Mouse (Mus musculus) frontal cortex, postnatal 14 days (tissue): ENCODE data around the gene Bach2.

Source experiments
- DNase-seq, 2 experiments: peaks; one replicate each; pipeline ENCODE4 v3.0.0; 2022; ENCODE audit warnings: low spot score in 2 of 2

The Bach2 gene

GRCm38 (mm10) chr4:32482936-32483335 is 244.3 kb downstream of the Bach2 start:
- DNase-seq: no peak

DNA sequence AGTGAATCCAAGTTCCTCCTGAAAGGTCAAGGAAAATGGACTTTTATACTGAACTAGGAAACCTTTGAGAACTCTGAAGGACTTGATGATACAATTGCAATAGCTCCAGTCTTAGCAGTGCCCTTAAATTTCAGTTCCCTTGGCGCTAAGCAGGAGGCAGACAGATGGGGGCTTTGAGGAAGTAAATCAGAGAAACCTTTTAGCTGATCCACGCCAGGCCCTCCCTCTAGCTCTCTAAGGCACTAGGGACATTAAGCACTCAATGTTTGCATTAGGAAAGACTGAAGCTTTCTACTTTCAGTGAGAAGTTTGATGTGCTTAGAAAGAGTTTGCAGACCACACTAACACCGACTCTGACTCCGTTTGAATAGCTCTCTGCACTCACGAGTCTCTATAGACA is 247.2 kb downstream of the Bach2 start:
- no peak for DNase-seq

GRCm38 (mm10) chr4:32486654-32487398 is 248.2 kb downstream of the Bach2 start:
- DNase-seq: no peak

GRCm38 (mm10) chr4:32489186-32489585 is 250.6 kb downstream of the Bach2 start:
- no peak for DNase-seq

DNA sequence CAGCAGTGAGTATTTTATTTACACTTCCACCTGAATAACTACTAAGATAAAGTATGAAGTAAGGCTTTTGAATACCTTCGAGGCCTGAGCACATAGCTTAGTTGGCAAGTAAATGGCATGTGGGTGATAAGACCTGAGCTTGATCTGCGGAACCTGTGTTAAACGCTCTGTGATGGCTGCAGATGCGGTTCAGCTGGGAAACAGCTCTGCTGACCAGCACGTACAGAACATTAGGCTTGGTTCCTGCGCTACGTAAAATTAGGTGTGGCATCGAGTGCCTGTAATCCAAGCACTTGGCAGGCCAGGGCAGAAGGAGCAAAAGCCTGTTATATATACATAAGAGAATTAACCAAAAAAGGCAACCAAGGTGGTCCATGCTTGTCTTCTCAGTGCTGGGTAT is 252.6 kb downstream of the Bach2 start:
- DNase-seq: no peak

DNA sequence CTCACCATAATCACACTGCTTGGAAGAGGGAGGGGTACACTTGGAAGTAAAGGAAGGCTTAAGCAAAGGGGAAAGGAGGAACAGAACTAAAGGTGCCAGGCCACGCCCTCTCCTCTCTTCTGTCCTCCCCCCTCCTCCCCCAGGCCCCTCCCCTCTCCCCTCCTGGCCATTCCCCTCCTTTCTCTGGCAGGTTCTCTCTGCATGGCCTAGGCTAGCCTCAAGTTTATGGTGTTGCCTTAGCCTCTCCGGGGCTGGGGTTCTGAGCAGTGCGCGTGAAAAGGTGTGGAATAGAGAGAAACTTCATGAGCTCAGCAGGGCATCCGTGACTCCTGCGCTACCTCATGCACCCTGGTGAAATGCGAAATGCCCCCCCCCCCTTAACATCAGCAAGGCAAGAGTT is 254.2 kb downstream of the Bach2 start:
- no peak for DNase-seq

DNA sequence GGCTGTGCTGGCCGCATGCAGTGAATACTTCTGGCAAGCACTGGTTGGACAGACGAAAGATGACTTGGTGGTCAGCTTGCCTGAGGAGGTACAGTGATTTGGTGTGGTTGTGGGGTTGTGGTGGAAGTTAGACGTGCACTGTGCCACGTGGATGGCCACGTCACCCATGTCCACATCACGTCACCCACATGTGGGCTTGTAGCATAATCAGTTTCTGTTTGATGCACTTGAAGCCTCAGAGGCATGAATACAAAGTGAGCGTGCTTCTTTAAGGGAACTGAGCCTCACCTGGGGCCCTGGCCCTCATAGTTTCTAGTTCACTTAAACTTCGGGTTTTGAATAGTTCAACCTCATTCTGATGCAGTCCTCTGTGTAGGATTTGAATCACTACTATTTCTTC is 263.2 kb downstream of the Bach2 start:
- no peak for DNase-seq

GRCm38 (mm10) chr4:32502181-32502580 is 263.6 kb downstream of the Bach2 start:
- DNase-seq: no peak

DNA sequence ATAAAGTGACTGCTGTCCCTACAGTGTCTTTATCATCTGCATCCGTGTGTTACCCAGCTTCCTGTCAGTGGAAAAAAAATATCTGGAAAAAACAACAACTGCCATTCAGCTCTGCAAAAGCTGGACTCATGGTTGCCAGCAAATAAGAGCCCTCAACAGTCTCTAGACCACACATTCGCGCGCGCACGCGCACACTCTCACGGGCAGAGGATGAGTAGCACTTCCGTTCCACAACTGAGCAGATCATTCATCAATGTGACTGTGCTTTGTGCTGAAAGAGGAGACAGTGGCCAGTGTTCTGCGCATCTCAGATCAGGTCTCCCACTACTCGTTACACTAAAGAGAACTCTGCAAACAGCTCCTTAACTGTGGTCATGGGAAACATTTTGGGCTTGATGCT is 265.6 kb downstream of the Bach2 start:
- no peak for DNase-seq

- DNase-seq: no peak
Measured at GRCm38 (mm10) chr4:32506306-32506808, 267.8 kb downstream of the Bach2 start.

- no peak for DNase-seq
Measured at GRCm38 (mm10) chr4:32507041-32507440, 268.4 kb downstream of the Bach2 start.

DNA sequence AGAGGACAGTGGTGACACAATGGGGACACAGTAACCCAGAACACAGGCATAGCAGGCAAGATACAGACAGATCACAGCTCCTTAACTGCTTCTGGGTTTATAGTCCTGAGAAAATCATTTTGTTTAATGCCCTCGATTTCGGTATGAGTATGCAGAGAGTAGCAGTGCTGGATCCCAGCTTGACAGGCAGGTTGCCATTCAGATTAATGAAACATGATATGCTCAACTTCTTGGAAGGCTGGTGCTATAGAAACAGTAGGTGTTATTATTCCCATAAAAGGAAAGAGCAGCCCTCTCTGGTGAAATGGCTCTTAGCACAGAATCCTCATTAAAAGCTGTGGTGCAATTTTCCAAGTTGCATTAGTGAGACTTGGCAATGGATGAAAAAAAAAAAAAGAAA is 270.0 kb downstream of the Bach2 start:
- no peak for DNase-seq

GRCm38 (mm10) chr4:32508996-32509395 is 270.4 kb downstream of the Bach2 start:
- no peak for DNase-seq

DNA sequence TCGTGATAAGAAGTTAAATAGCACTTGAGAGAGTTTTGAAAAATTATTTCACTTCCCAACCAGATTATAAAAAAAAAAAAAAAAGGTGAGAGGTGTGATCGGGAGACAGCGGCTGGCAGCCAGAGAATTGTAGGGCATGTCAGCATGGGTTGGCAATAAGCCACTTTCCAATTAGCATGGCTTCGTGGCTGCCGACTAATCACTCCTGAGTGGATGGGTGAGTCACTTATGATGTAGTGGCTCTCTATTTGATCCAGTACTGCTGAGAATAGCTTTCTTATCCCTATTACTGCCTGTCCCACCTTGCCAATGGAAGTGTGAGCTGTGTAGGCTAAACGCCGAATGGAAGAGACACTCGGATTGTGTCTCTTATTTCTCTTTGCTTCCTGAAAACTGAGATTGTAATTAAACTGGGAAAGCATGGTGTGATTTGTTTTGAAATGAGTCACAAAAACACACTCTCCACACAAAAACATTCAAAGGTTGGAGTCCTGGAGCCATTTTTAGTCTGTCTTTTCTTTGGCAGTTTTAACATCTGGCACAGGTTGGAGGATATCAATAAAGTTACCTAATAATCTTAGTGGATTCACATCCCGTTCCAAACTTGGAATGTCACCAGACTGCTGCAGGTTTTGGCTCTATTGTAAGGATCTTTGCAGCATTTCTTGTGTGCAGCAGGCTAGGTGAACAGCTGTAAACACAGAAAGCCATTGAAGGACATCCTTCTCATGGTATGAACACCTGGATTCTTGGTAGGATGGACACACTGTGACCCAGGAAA is 271.4 kb downstream of the Bach2 start:
- no peak for DNase-seq

DNA sequence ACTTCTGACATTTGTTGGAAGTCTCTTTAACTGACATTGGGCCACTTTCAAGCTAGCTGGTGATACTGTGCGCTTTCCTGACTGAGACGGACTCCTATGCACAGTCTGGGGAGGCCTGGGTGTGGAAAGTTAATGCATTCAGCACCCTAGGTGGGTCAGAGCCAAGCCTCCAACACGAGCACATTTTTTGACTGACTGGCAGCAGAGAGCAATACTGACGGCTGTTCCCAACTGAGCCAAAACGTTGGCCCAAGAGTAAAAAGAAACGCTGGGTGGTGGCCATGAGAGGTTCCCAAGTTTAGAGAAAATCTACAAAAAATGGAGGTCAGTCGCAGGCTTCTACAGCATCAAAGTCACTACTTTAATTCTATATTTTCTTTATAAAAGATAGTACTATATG is 272.3 kb downstream of the Bach2 start:
- no peak for DNase-seq

DNA sequence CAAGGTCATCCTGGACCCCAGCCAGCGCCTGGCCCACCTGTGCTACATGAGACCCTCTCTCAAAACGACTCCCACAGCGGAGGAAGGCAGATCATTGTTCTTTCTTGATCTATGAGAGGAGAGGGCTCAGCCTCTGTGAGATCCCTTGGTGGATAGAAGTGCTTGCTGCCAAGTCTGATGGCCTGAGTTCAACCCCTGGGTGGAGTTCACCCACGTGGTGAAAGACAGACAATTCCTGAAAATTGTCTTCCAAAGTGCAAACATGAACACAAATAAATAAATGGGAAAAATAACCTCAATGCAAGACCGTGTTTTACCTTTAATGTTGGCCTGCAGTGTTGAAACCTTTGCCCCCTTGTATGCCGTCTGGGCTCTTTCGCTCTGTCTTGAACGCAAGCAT is 277.5 kb downstream of the Bach2 start:
- DNase-seq: no peak

DNA sequence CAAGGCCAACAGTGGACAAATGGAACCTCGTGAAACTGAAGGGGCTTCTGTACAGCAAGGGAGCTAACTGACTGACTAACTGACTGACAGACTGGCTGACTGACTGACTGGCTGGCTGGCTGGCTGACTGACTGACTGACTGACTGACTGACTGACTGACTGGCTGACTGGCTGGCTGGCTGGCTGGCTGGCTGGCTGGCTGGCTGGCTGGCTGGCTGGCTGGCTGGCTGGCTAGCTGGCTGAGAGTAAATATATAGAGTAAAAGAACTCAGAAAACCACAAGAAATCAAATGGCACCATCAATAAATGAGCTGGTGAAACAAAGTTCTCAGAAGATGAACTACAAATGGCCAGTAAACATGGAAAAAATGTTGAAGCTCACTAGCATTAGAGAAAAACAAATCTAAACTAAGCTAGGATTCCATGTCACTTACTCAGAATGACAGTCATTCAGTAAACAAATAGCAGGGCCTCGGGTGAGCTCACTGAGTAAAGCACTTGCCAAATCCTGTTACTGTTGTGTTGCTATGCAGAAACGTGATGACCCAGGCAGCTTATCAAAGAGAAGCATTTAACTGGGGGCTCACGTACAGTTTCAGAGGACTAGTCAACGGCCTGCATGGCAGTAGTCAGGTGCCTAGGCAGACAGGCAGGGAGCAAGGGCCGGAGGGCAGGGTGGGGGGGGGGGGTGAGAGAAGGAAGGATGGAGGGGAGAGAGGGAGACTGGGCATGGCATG is 280.4 kb downstream of the Bach2 start:
- no peak for DNase-seq

- no peak for DNase-seq
Measured at GRCm38 (mm10) chr4:32520628-32521360, 282.2 kb downstream of the Bach2 start.

DNA sequence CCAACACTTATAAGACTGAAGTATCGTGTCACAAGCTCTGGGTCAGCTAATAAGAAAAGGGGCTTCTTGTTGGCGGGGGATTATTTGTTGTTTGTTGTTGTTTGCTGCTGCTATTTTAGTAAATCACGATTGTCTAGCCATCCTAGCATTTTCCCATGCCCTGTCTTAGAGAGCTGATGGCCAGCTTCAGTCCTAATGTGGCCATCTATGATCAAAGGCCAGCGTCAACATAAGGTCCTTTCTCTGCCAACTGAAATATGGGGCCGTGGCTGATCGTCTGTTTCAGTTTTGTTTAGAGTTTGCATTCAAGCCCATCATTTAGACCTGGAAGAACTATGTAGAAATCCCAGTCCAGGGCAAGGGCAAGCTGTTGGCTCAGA is 282.7 kb downstream of the Bach2 start:
- DNase-seq: no peak

GRCm38 (mm10) chr4:32522013-32522412 is 283.4 kb downstream of the Bach2 start:
- no peak for DNase-seq

DNA sequence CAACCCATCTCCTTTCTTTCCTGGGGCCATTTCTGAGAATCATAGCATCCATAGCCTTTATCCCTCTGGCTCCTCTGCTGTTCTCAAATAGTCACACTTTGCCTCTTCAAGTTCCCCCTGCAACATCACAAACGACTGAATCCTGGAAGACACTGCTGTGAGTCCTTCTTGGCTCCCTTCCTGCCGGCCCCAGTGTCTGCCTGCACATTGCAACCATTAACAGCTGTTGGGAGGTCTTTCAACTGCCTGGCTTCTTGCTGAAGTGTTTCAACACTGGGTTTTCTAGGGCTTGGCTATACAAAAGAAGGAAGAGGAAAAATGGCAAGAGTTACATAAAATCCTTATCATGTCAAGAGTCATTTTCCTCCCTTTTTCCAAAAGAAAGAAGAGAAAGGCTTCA is 285.7 kb downstream of the Bach2 start:
- no peak for DNase-seq

DNA sequence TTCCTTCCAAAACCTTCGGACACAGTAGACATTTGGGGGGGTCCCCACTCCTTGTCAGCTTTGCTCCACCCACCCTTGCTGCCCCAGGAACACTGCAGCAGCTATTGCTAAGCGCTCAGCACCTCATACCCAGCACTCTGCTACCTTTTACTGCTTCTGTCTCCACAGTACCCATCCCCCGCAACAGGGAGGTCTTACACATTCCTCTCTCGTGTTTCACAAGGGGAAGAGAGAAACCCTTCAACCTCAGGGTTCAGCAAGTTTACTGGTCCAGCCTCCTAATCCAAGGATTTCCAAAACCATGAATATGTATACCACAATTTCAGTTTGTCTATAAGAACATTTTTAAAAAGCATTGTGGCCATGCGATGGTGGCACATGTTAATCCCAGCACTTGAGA is 286.4 kb downstream of the Bach2 start:
- no peak for DNase-seq
